Mouse (Mus musculus): Measurements from ENCODE around the gene Olfr92.

DNA sequence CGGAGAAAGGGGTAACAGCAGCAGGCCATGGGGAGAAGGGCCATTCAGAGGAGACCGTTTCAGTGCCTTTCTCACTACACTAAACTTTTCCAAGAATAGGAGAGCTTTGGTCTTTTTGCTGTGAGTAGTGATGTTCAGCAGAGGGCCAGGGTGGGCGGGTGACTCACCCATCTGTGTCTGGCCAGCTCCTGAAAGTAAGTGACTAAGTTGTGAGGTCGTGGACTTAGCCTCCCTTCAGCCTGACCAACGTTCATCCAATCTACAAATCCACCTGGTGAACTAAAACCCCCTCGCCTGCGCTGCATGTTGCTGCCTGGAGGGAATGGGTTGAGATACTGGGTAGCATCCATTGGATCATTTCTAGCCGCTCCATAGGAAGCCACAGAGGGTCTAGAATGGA lies 49.8 kb downstream of the Olfr92 start:
- TF ChIP-seq CTCF (IDR thresholded peaks at IDR 0.05; ENCODE audit: low read depth) (no peak), EP300 (IDR thresholded peaks at IDR 0.05; ENCODE audit: low read depth) (no peak)

Data from heart, postnatal 0 days (tissue).